Mouse (Mus musculus) embryonic fibroblast, embryonic 13.5 days (primary cell): Measurements from ENCODE around the gene Rpl26.

Source experiments
- CTCF ChIP-seq: IDR thresholded peaks from 2 replicates; pipeline ENCODE4 v1.5.1; 2011; ENCODE audit warnings: mild to moderate bottlenecking, control low read depth, low read length, moderate library complexity, borderline replicate concordance; ENCODE audit not compliant: insufficient read depth
- POLR2A ChIP-seq: IDR thresholded peaks from 2 replicates; pipeline ENCODE4 v1.6.1; 2011; ENCODE audit warnings: low read depth, mild to moderate bottlenecking, control low read depth, low read length, moderate library complexity

DNA sequence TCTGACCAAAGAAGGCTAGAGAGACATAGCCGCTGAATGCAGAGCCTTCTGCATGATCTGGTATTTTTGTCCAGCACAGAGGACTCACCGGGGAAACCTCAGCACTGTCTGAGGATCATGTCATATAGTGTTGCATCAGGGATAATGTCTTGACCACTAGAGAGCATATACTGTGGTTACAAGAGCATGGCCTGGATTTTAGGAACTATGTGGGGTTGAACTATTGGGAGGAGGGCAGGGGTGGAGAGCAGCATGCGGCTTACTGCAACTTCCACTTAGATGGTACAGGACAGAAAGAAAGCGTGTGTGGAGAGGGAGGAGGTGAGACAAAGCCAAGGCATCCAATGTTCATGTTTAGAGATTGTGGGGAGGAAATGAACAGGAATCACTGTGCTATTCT, 13.2 kb downstream of the Rpl26 start:
- TF ChIP-seq POLR2A (no peak), CTCF (no peak)
